Mouse (Mus musculus) forebrain, embryonic 14.5 days (tissue): ENCODE results near the gene Otop3. TPM values are rescaled to one million over a fixed set of nuclear protein-coding genes. Genes with fewer than 3 reads are reported as not detected.

Source experiments
- ATAC-seq: fragments of 200-750 bp; cut with Nextera tagmentation; 2 replicates; pipeline ENCODE4 v1.8.0; 2017; ENCODE audit warnings: mild to moderate bottlenecking, moderate library complexity
- DNase-seq: peaks from one replicate; pipeline ENCODE4 v3.0.0-alpha.2; 2015; ENCODE audit warnings: low spot score
- H3K27ac ChIP-seq: fragments of 300-500 bp; sonication (generic); 2 replicates; pipeline ENCODE4 v1.5.1; 2014; ENCODE audit warnings: low read depth, mild to moderate bottlenecking, control low read depth, low read length, moderate library complexity
- H3K27me3 ChIP-seq: fragments of 300-500 bp; sonication (generic); replicated peaks from 2 replicates; pipeline ENCODE4 v1.6.1; 2014; ENCODE audit warnings: low read length, control low read depth, mixed read lengths; ENCODE audit not compliant: control insufficient read depth, insufficient read depth
- H3K36me3 ChIP-seq: fragments of 300-500 bp; sonication (generic); 2 replicates; pipeline ENCODE4 v1.6.1; 2014; ENCODE audit warnings: low read length, control low read depth; ENCODE audit not compliant: control insufficient read depth, insufficient read depth
- H3K4me1 ChIP-seq: fragments of 300-500 bp; sonication (generic); 2 replicates; pipeline ENCODE4 v1.6.1; 2014; ENCODE audit warnings: antibody characterized with exemption, low read length, control low read depth; ENCODE audit not compliant: control insufficient read depth, insufficient read depth
- H3K4me2 ChIP-seq: fragments of 300-500 bp; sonication (generic); 2 replicates; pipeline ENCODE4 v1.6.1; 2014; ENCODE audit warnings: mild to moderate bottlenecking, control low read depth, low read length
- H3K4me3 ChIP-seq: fragments of 300-500 bp; sonication (generic); 2 replicates; pipeline ENCODE4 v1.5.1; 2014; ENCODE audit warnings: low read depth, low read length, control low read depth
- H3K9ac ChIP-seq: fragments of 300-500 bp; sonication (generic); 2 replicates; pipeline ENCODE4 v1.6.1; 2014; ENCODE audit warnings: mild to moderate bottlenecking, low read length, control low read depth, moderate library complexity
- H3K9me3 ChIP-seq: fragments of 300-500 bp; sonication (generic); replicated peaks from 2 replicates; pipeline ENCODE4 v1.6.1; 2016; ENCODE audit warnings: low read length, control low read depth, mixed read lengths; ENCODE audit not compliant: control insufficient read depth
- WGBS: fragments of 180-500 bp; shearing (Covaris S2); extraction: QIAGEN DNeasy Blood & Tissue Kit; methylation state at CpG from one replicate; pipeline ENCODE4 v1.1.7; 2014; 5-methylcytosine and 5-hydroxymethylcytosine counted together
- polyA plus RNA-seq: library from polyadenylated mRNA; unstranded; fragments of >200 nt; fragmentation: Nextera tagmentation; extraction: Ambion mirVana; gene quantifications from 2 replicates; pipeline ENCODE4 v1.2.1, GENCODE M21; 2014

Gene Otop3
- polyA plus RNA-seq, 1 experiment from 2014 or later, result 0.06 TPM

GRCm38 (mm10) chr11:115345515-115345914, 11.0 kb downstream of the Otop3 start:
- no peaks in the 10 kb centered on the region for H3K36me3 ChIP-seq
- no peak for DNase-seq
- H3K27ac ChIP-seq, result no peak overlapping the region
- no peak for ATAC-seq
- no peak overlapping the region for H3K4me3 ChIP-seq
- H3K4me2 ChIP-seq, result no peak overlapping the region
- 49% methylated on average over 7 of the region's 7 CpGs for WGBS
- H3K9ac ChIP-seq, result no peak overlapping the region
- H3K4me1 ChIP-seq, result peaks cover 4% of the 10 kb centered on the region; the same call in 1 of the 2 replicates
- H3K27me3 ChIP-seq, result no peaks in the 10 kb centered on the region
- no peaks in the 10 kb centered on the region for H3K9me3 ChIP-seq

GRCm38 (mm10) chr11:115348681-115349248, 14.2 kb downstream of the Otop3 start:
- H3K36me3 ChIP-seq, result peaks cover 29% of the 10 kb centered on the region
- H3K27me3 ChIP-seq, result no peaks in the 10 kb centered on the region
- no peak overlapping the region for H3K4me2 ChIP-seq
- H3K4me1 ChIP-seq, result peaks cover 4% of the 10 kb centered on the region; the same call in 1 of the 2 replicates
- 64% methylated on average over 17 of the region's 17 CpGs for WGBS
- ATAC-seq (no peak), DNase-seq (no peak)
- H3K9ac ChIP-seq, result no peak overlapping the region
- no peaks in the 10 kb centered on the region for H3K9me3 ChIP-seq
- H3K27ac ChIP-seq, result no peak overlapping the region
- no peak overlapping the region for H3K4me3 ChIP-seq

GRCm38 (mm10) chr11:115349976-115350375, 15.4 kb downstream of the Otop3 start:
- DNase-seq (no peak), ATAC-seq (no peak)
- H3K27ac ChIP-seq, result no peak overlapping the region
- H3K36me3 ChIP-seq, result peaks cover 29% of the 10 kb centered on the region
- H3K9ac ChIP-seq, result no peak overlapping the region
- no peaks in the 10 kb centered on the region for H3K27me3 ChIP-seq
- H3K9me3 ChIP-seq, result no peaks in the 10 kb centered on the region
- WGBS, result 88% methylated on average over 4 of the region's 4 CpGs
- no peak overlapping the region for H3K4me3 ChIP-seq
- H3K4me1 ChIP-seq, result peaks cover 4% of the 10 kb centered on the region; the same call in 1 of the 2 replicates
- no peak overlapping the region for H3K4me2 ChIP-seq

GRCm38 (mm10) chr11:115353375-115353774, 18.8 kb downstream of the Otop3 start:
- ATAC-seq (no peak), DNase-seq (no peak)
- peaks cover 34% of the 10 kb centered on the region for H3K36me3 ChIP-seq
- no peak overlapping the region for H3K9ac ChIP-seq
- no peaks in the 10 kb centered on the region for H3K27me3 ChIP-seq
- 95% methylated on average over 5 of the region's 5 CpGs for WGBS
- H3K27ac ChIP-seq, result no peak overlapping the region
- no peaks in the 10 kb centered on the region for H3K9me3 ChIP-seq
- H3K4me2 ChIP-seq, result no peak overlapping the region
- H3K4me3 ChIP-seq, result no peak overlapping the region
- no peaks in the 10 kb centered on the region for H3K4me1 ChIP-seq

- DNase-seq (peak; percentile 88), ATAC-seq (peak; percentile 64; the same call in 1 of the 2 replicates)
- no peak overlapping the region for H3K4me2 ChIP-seq
- H3K9me3 ChIP-seq, result no peaks in the 10 kb centered on the region
- no peak overlapping the region for H3K27ac ChIP-seq
- no peak overlapping the region for H3K4me3 ChIP-seq
- 9% methylated on average over 8 of the region's 8 CpGs for WGBS
- H3K27me3 ChIP-seq, result no peaks in the 10 kb centered on the region
- H3K9ac ChIP-seq, result no peak overlapping the region
- H3K4me1 ChIP-seq, result peaks cover 6% of the 10 kb centered on the region; the same call in 1 of the 2 replicates
- H3K36me3 ChIP-seq, result peaks cover 34% of the 10 kb centered on the region
Measured at GRCm38 (mm10) chr11:115354183-115354582, 19.7 kb downstream of the Otop3 start.

GRCm38 (mm10) chr11:115358468-115358867, 23.9 kb downstream of the Otop3 start:
- Histone ChIP-seq H3K9ac (no peak overlapping the region; the same call in 1 of the 2 replicates), H3K4me2 (no peak overlapping the region), H3K9me3 (no peaks in the 10 kb centered on the region), H3K36me3 (0 out of 2 replicates have a peak, but pooled peaks cover 7% of the 10 kb centered on the region), H3K27ac (no peak overlapping the region), H3K4me1 (peaks cover 9% of the 10 kb centered on the region; the same call in 1 of the 2 replicates), H3K27me3 (no peaks in the 10 kb centered on the region), H3K4me3 (no peak overlapping the region)
- DNase-seq (peak; percentile 92), ATAC-seq (peak; percentile 49)
- WGBS, result 14% methylated on average over 5 of the region's 5 CpGs

- Histone ChIP-seq H3K4me2 (no peak overlapping the region), H3K4me1 (peaks cover 9% of the 10 kb centered on the region; the same call in 1 of the 2 replicates), H3K4me3 (no peak overlapping the region), H3K27ac (peak overlapping the region; percentile 4; the same call in 1 of the 2 replicates), H3K9ac (peak overlapping the region; percentile 29; the same call in 1 of the 2 replicates), H3K9me3 (no peaks in the 10 kb centered on the region), H3K27me3 (no peaks in the 10 kb centered on the region), H3K36me3 (0 out of 2 replicates have a peak, but pooled peaks cover 5% of the 10 kb centered on the region)
- no peak for DNase-seq
- 35% methylated on average over 3 of the region's 3 CpGs for WGBS
- no peak; the same call in 1 of the 2 replicates for ATAC-seq
Measured at GRCm38 (mm10) chr11:115359293-115359692, 24.8 kb downstream of the Otop3 start.

- WGBS, result 67% methylated on average over 6 of the region's 6 CpGs
- no peak for DNase-seq
- no peak overlapping the region for H3K4me3 ChIP-seq
- no peaks in the 10 kb centered on the region for H3K9me3 ChIP-seq
- H3K27me3 ChIP-seq, result no peaks in the 10 kb centered on the region
- no peak overlapping the region for H3K9ac ChIP-seq
- H3K4me1 ChIP-seq, result peaks cover 9% of the 10 kb centered on the region; the same call in 1 of the 2 replicates
- no peak for ATAC-seq
- peak overlapping the region; percentile 4; the same call in 1 of the 2 replicates for H3K27ac ChIP-seq
- 0 out of 2 replicates have a peak, but pooled peaks cover 5% of the 10 kb centered on the region for H3K36me3 ChIP-seq
- no peak overlapping the region for H3K4me2 ChIP-seq
Measured at GRCm38 (mm10) chr11:115359726-115360125, 25.2 kb downstream of the Otop3 start.

- Histone ChIP-seq H3K9me3 (no peaks in the 10 kb centered on the region), H3K4me1 (peaks cover 11% of the 10 kb centered on the region), H3K4me3 (no peak overlapping the region), H3K27ac (no peak overlapping the region), H3K36me3 (no peaks in the 10 kb centered on the region), H3K4me2 (no peak overlapping the region), H3K27me3 (0 out of 2 replicates have a peak, but pooled peaks cover 4% of the 10 kb centered on the region), H3K9ac (no peak overlapping the region)
- 86% methylated on average over 3 of the region's 3 CpGs for WGBS
- DNase-seq (no peak), ATAC-seq (no peak)
Measured at GRCm38 (mm10) chr11:115364136-115364535, 29.6 kb downstream of the Otop3 start.
